Mouse (Mus musculus) hindbrain, embryonic 14.5 days (tissue): ENCODE measurements around the gene Lyl1. TPM values are rescaled to one million over a fixed set of nuclear protein-coding genes. Genes with fewer than 3 reads are reported as not detected.

Source experiments
- ATAC-seq: fragments of 200-750 bp; cut with Nextera tagmentation; 2 replicates; pipeline ENCODE4 v1.8.0; 2017; ENCODE audit warnings: moderate number of reproducible peaks, mild to moderate bottlenecking, moderate TSS enrichment, moderate library complexity; ENCODE audit not compliant: low FRiP score
- DNase-seq: peaks from one replicate; pipeline ENCODE4 v3.0.0-alpha.2; 2015; ENCODE audit warnings: low spot score
- H3K27ac ChIP-seq: fragments of 300-500 bp; sonication (generic); 2 replicates; pipeline ENCODE4 v1.5.1; 2014; ENCODE audit warnings: mild to moderate bottlenecking, moderate library complexity
- H3K27me3 ChIP-seq: fragments of 300-500 bp; sonication (generic); 2 replicates; pipeline ENCODE4 v1.6.1; 2014; ENCODE audit warnings: mild to moderate bottlenecking, low read length, mixed read lengths; ENCODE audit not compliant: control insufficient read depth, insufficient read depth
- H3K36me3 ChIP-seq: fragments of 300-500 bp; sonication (generic); replicated peaks from 2 replicates; pipeline ENCODE4 v1.6.1; 2014; ENCODE audit not compliant: control insufficient read depth, insufficient read depth
- H3K4me1 ChIP-seq: fragments of 300-500 bp; sonication (generic); replicated peaks from 2 replicates; pipeline ENCODE4 v1.6.1; 2014; ENCODE audit warnings: antibody characterized with exemption, low read length, mixed read lengths; ENCODE audit not compliant: control insufficient read depth, insufficient read depth
- H3K4me2 ChIP-seq: fragments of 300-500 bp; sonication (generic); replicated peaks from 2 replicates; pipeline ENCODE4 v1.6.1; 2014; ENCODE audit warnings: mild to moderate bottlenecking, moderate library complexity
- H3K4me3 ChIP-seq: fragments of 300-500 bp; sonication (generic); replicated peaks from 2 replicates; pipeline ENCODE4 v1.5.1; 2014; ENCODE audit warnings: mild to moderate bottlenecking, low read length
- H3K9ac ChIP-seq: fragments of 300-500 bp; sonication (generic); 2 replicates; pipeline ENCODE4 v1.6.1; 2014
- H3K9me3 ChIP-seq: fragments of 300-500 bp; sonication (generic); 2 replicates; pipeline ENCODE4 v1.6.1; 2016; ENCODE audit warnings: low read length; ENCODE audit not compliant: control insufficient read depth
- WGBS: fragments of 180-500 bp; shearing (Covaris S2); extraction: QIAGEN DNeasy Blood & Tissue Kit; methylation state at CpG from one replicate; pipeline ENCODE4 v1.1.7; 2014; 5-methylcytosine and 5-hydroxymethylcytosine counted together
- polyA plus RNA-seq: library from polyadenylated mRNA; unstranded; fragments of >200 nt; fragmentation: Nextera tagmentation; extraction: Ambion mirVana; gene quantifications from 2 replicates; pipeline ENCODE4 v1.2.1, GENCODE M21; 2014

Lyl1 gene
- polyA plus RNA-seq, 1 experiment from 2014 or later, result 5.1 TPM

DNA sequence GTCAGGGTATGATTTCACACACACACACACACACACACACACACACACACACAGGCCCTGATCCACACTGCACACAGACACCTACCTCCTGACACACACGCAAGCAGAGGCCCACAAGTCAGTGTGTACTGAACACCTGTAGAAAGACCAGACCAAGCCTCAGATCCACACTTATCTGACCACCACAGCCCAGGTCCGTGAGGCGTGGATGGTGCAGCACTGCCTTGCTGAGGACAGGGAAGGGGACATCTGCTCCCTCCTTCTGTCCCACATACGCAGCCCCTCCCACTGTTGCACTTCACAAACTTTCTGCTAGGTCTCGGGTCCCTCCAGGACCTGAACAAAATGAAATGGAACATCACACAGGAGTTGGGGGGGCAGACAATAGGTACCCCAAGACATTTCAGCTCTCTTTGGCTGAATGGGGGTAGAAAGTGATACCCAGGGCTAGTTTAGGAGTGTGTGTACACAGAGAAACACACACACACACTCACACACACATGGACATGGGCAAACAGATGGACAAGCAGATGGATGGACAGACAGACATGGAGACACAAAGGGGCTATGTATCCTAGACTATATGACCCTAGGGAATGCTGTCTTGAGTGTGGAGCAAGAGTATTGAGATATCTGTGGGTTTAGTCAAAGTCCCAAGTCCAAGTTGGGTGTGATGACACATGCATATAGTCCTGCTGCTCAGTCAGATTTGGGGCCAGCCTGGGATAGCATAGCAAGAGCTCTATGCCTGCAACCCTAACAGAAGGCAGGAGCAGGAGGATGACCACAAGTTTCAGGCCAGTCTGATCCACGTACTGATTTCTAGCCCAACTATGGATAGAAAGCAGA is 51.7 kb downstream of the Lyl1 start:
- WGBS, result 82% methylated on average over 6 of the region's 6 CpGs
- Histone ChIP-seq H3K4me2 (no peak overlapping the region), H3K4me3 (no peak overlapping the region), H3K9me3 (no peaks in the 10 kb centered on the region), H3K27me3 (peaks cover 88% of the 10 kb centered on the region), H3K36me3 (no peaks in the 10 kb centered on the region), H3K4me1 (peaks cover 14% of the 10 kb centered on the region; the same call in 1 of the 2 replicates), H3K9ac (no peak overlapping the region), H3K27ac (no peak overlapping the region)
- no peak for ATAC-seq
- no peak for DNase-seq

Other genes with a start within 250 kb of the Lyl1 start
- 17.4 and 20.1 TPM in 2 replicates for gene Ier2, start 38.6 kb upstream of the Lyl1 start, polyA plus RNA-seq
- 55.2 and 62.1 TPM in 2 replicates for gene Trmt1, start 15.2 kb upstream of the Lyl1 start, polyA plus RNA-seq
- gene Nacc1, start 13.6 kb upstream of the Lyl1 start, polyA plus RNA-seq, result 17.8 and 18.1 TPM in 2 replicates
- 0.55 and 0.71 TPM in 2 replicates for gene G430095P16Rik, start 21.6 kb downstream of the Lyl1 start, polyA plus RNA-seq
- gene Nfix, start 98.9 kb downstream of the Lyl1 start, polyA plus RNA-seq, result 78.8 and 82.4 TPM in 2 replicates
- 13.5 and 14.6 TPM in 2 replicates for gene Dand5, start 121.4 kb downstream of the Lyl1 start, polyA plus RNA-seq
- gene Gadd45gip1, start 130.1 kb downstream of the Lyl1 start, polyA plus RNA-seq, result 35.0 and 37.4 TPM in 2 replicates
- 75.7 and 81.1 TPM in 2 replicates for gene Rad23a, start 139.2 kb downstream of the Lyl1 start, polyA plus RNA-seq
- gene Calr, start 145.5 kb downstream of the Lyl1 start, polyA plus RNA-seq, result 574 and 709 TPM in 2 replicates
- gene Farsa, start 155.5 kb downstream of the Lyl1 start, polyA plus RNA-seq, result 87.8 and 93.4 TPM in 2 replicates
- 27.7 and 32.5 TPM in 2 replicates for gene Syce2, start 170.7 kb downstream of the Lyl1 start, polyA plus RNA-seq
- gene Gcdh, start 192.5 kb downstream of the Lyl1 start, polyA plus RNA-seq, result 25.6 and 29.8 TPM in 2 replicates
- 0.70 and 0.91 TPM in 2 replicates for gene Klf1, start 200.5 kb downstream of the Lyl1 start, polyA plus RNA-seq
- gene Dnase2a, start 207.1 kb downstream of the Lyl1 start, polyA plus RNA-seq, result 3.3 and 6.0 TPM in 2 replicates
- 69.7 and 76.5 TPM in 2 replicates for gene Mast1, start 235.9 kb downstream of the Lyl1 start, polyA plus RNA-seq
- 1.1 and 1.8 TPM in 2 replicates for gene Rtbdn, start 245.5 kb downstream of the Lyl1 start, polyA plus RNA-seq